Mouse (Mus musculus) adrenal gland (tissue): ENCODE results near the gene Erg.

Experiments
- intact Hi-C: fragments of 180-260 bp; cut with DNase I; formaldehyde crosslinking; loops from one replicate; pipeline ENCODE4 v1.15.1; 2025
- long read RNA-seq, 2 experiments: library from polyadenylated mRNA; unstranded; transcript quantifications; one replicate each; pipeline ENCODE4 v2.0.0; 2020; ENCODE audit warnings: borderline replicate concordance in 1 of 2; ENCODE audit not compliant: insufficient replicate concordance in 1 of 2

Erg gene
- long read RNA-seq, experiment 1, partial matches to known transcripts: 0 of 2 reads
- long read RNA-seq, experiment 1, other reads (novel, unspliced or antisense): 0 of 2 reads
- long read RNA-seq, experiment 2, partial matches to known transcripts: 0 of 3 reads
- long read RNA-seq, experiment 2, other reads (novel, unspliced or antisense): 2 of 3 reads

DNA sequence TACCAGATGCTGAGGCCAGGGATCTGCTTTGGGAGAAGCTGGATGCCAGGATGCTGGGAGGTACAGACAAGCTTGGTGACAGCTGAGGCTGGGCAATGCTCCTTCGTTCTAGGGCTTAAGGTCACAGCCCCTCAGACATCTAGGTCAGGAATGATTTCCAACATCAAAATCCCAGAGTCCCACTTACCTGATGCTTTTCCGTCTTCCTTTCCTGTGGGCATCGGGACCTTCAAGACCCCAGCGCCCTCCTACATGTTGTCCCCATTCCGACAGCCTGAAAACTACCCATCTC lies at the start of gene Erg:
Gene Erg, minus strand, starts transcription at position 283 of the 292 bp plus-strand sequence.
- intact Hi-C loops: no loop called here

DNA sequence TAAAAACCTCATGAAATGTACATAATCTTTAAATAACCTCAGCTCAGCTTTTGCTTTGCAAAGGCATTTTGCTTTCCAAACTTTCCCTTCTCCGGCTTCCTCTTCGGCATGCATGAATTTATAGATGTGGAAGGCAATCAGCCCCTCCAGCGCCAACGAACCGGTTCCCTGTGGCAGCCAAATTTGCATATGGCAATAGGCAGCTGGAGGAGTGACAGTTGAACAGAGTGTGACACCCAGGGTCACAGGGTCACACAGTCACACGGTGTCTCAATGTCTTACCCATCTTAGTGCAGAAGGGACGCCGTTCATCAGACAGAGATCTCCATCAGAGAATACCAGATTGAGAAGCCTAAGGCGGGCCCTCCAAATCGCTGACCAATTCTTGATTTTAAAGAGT lies 45.4 kb upstream of the Erg start:
- intact Hi-C loops: no loop called here

DNA sequence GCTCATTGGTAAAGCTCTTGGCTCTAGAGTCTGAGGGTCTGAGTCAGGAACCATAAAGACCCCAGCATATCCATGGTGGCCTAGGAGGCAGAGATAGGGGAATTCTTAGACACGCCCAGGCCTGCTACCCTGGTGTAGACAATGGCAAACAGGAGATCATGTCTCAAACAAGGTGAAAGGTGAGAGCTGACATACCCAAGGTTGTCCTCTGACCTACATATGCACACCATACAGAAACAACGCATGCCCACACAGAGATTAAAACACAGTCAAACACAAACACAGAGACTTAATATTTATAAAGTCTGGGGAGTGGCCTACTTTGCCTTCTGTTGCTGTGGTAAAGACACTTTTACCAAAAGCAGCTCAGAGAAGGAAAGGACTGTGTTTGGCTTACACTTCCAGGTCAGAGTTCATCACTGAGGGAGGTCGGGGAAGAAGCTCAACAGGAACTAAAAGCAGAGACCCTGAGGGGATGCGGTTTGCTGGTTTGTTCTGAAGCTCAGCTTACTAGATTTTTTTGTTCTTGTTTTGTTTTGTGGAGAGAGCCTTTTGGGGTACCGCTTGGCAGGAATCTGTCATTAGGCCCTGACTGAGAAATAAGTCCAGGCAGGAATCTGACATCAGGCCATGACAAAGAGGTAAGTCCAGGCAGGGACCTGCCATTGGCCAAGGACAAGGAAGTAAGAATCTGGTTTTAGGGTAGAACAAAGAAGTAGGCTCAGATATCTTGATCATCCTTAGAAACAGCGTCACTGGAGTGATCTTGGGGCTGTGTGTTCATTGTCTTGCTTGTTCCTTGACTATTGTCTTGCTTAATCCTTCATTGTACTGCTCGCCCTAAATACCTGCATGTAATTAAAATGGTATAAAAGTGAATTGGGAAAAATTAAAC lies 37.7 kb upstream of the Erg start:
- intact Hi-C loops: no loop called here

DNA sequence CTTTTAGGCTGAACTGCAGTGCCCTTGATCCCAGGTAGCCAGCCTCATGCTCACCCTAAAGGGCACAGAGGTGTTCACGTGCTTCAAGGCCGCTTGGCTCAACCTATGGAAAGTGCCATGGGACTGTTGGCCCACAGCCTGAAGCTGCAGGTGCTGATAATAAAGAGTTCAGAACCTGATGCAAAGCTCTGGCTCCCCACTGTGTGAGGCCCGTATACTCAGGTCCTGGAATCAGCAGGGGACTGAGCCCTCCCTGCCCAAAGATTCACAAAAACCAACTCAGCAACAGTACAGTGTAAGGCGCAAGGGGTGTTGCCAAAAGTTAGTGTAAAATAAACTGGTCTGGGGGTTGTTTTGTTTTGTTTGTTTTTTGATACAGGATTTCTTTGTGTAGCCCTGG lies 36.7 kb upstream of the Erg start:
- intact Hi-C loops: no loop called here

DNA sequence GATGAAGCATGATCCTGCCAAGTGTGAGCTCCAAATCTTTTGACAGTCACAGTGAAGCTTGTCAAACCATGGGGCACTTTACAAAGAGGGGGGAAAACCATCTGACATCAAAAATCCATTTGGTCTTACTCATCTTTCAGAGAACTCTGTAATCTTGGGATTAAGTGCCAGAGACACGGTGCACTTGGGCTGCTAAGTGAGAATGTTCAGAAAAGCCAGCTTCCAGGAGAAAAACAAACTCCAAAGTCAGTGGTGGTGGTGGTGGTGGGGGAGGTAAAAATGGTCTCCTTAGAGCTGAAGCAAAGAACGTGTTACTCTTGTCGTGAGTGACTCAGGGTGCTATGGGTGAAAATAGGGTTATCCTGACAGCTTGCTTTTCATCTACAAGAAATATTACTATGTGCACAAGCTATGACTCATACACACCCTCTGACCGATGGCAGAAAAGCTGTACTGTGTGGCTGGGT lies 33.5 kb upstream of the Erg start:
- intact Hi-C loops: no loop called here

DNA sequence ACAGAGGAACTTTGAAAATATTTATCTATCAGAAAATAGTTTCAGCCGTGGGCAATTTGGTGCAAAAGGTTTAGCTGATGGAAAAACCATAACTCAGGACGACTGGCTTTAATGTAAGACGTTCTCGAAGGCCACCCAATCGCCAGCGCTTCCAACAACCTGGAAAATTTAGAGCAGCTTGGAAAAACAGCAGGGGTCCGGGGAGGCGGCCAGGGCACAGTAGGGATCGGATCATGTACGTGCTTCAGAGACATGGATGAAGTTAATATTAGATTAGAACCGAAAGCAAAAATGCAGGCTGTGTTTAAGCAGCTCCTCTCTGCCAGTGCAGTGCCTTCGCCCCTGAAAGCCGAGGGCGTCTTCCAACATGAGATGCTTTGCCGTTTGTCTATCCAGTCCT lies 31.8 kb upstream of the Erg start:
- intact Hi-C loops: no loop called here

DNA sequence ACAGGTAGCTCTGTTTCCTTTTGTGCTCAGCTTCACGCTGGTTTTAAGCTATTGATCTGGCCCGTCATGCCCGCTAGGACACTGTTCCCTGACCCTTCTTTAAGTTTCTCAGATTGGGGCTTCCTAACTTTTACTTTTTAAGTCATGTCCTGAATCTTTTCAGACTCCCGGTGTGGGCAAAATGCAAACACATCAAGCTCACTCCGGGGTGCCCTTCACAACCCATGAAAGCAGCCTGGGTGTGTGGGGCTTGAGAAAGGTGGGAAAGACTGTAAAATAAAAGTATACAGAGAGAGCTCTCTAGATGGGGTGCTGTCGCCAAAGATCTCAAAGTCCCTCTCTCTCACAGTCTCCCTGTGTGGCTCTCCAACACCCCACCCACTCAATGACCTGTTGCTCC lies 31.3 kb upstream of the Erg start:
- intact Hi-C loops: no loop called here

DNA sequence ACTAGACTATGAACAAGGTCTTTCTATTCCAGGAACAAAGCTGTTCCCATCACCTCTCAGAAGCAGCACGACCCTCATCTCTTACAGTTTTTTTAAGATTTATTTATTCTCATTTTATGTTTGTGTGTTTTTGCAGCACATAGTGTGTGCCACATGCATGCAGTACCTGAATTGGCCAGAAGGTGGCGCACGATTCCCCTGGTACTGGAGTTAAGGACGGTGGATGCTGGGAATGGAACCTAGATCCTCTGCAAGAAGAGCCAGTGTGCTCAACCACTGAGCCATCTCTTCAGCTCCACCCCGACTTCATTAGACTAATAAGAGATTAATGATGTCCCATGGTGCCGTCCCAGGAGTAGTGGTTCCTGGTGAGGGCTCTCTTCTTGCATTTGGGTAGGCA lies 29.2 kb upstream of the Erg start:
- intact Hi-C loops: no loop called here

DNA sequence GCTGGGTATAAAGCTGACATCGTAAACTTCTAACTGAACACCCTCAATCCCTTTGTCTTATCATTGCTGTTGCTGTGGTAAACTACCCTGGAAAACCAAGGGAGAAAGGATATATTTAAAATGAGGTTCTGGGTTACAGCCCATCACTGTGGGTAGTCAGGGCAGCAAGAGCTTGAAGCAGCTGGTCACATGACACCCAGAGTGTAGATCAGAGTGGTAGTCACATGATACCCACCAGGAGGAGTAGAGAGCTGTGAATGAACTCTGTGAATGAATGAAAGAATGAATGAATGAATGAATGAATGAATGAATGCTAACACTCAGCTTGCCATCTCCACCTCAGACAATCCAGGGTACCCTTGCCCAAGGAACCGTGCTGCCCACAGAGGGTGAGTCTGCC lies 28.1 kb upstream of the Erg start:
- intact Hi-C loops: no loop called here

DNA sequence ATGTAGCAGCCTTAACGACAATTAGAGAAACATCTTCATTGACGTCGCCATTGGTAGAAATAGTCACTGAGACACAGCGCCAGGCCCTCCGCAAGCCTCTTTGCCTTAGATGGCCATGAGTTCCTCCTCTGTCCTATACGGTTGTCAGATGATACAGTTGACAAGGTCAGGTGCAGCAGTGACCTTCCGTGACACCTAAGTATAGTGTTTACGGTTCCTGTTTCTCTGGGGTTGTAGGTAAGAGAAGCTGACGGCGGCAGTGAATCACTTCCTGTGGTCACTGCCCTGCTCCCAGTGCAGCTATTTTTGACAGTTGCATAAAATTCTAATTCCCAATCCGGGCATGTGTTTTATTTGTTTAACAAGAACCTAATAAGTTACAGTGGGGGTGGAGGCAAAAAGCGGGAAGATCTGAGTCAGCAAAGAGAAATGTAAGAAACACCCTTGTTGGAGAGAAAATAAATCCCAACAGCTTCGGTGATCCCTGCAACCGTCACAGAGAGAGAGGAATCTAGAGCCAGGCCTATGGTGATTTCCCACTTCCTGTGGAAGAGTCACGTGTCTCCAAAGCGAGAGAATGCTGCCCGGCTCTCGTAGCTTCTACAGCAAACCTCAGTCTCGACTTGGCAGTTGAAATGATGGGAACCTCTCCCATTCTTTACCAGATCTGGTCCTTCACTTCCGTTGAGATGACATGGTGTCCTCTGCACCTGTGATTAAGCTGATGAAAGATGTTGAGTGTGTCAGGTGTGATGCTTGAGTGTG lies 25.8 kb upstream of the Erg start:
- intact Hi-C loops: no loop called here

DNA sequence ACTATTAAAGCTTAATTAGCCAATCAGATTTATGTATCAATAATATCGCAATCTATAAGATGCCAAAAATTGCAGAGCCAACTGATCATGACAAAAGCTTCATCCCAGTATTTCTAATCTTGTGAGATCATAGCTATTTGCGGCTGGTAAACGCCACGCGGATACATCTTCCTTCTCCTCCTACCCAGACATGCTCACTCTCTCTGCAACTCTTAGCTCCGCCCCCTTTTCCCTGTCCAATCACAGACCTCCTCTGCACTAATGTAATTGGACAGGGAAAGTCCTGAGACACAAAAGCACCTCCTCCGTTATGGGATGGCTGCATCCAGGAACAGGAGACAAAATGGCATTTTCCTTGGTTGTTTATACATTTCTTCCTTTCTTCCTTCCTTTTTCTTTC lies 22.2 kb upstream of the Erg start:
- intact Hi-C loops: no loop called here

DNA sequence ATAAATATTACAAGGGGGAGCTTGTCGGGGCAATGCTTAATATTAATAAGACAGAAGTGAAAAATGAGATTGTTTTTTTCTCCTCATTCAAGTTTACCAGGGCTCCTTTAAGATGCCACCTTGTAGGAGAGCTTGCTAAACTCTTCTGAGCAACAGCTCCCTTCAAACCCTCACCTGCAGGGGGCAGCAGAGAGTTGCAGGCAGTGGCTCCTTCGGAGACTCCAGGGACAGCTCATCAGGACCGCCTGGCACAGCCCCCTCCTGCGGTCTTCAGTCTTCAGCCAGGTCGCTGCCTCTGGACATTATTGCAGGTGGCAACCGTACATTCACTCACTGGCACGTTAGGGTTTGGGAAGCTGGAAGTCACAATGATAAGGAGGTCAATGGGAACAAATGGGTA lies 18.9 kb upstream of the Erg start:
- intact Hi-C loops: no loop called here

DNA sequence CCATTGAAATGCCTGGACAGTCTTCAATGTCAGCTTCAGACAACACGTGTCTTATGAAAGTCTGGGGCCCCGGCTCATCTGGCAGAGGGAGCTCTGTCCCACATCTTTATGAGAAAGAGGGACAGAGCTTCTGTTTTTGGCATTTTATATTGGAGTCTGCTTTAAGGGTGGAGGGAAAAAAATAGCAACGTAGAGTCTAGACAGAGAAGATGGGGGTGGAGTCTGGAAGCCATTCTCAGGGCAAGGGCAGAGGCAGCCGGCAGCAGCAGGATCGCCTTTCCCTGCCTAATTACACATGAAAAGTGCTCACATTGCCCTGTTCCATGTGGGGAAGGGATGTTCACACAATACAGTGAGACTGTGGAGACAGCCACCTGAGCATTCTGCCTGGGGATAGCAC lies 16.1 kb upstream of the Erg start:
- intact Hi-C loops: no loop called here

DNA sequence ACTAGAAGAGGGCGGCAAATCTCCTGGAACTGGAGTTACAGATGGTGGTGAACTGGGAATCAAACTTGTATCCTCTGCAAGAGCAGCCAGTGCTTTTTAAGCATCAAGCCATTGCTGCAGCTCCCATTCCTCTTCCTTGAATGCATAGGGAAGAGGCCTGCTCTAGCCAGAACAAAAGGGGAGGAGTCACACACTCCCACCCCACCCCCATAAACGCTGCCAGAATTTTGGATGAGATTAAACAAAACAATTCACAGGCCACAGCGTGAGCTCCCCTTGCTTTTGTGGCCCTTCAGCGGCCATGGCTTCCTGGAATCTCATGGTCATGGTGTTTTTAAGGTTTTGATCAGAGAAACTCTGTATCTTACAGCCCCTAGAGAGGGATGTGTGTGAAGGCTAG lies 15.4 kb upstream of the Erg start:
- intact Hi-C loops: no loop called here

DNA sequence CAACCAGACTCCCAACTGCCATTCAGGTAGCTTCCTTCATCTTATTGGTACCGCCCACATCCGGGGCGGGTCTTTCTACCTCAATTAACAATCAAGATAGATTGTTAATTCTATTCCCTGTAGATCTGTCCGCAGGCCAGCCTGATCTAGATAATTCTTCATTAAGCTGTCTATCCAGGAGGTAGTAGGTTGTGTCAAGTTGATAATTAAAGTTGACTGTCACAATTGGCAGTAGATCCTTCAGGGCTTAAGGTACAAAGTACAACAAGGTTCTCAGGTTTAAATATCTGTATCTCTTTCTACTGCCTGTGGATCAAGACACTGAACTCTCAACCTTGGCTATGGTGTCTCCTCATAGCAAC lies 14.8 kb upstream of the Erg start:
- intact Hi-C loops: no loop called here

DNA sequence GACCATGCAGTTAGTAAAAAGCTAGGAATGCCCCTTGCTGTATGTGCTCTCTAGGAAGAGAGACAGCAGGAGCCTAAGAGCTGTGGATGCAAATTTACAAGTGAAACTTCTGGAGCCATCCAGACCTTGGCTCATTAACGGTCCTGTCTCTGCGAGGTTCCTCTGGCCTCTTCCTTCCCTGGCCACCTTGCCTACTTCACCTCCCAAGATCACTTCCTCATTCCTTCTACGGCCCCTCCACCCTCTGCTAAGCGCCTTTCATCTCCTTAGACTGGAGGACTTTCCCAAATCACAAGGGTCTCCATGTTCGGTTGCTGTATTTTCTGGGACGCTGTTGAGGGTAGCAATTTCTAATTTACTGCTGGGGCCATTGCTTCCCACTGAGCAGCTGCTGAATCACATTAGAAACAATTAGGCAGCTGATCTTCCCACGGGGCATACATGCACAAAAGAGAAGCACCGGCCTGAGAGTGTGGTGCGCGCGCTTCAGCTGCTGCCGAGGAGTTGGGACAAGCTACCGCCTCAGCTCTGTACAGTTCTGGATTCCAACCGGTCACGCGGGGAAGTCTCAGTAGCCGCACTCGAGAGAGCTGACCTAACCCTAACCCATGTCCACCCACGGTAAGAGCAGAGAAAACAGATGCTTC lies 14.3 kb upstream of the Erg start:
- intact Hi-C loops: no loop called here

DNA sequence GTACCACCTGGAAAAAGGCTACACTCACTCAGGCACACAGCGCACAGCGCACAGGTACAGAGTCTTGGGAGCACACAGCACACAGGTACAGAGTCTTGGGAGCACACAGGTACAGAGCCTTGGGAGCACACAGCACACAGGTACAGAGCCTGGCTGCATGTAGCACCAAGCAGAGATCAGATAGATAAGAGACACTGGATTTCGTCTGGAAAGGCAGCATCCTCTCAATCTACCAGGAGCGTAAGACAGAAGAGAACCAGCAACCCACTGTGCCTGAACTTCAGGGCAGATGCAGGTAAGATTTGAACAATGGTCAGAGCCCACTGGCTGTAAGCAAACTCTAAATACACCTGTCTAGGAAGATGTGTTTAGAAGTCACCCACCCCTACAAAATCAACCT lies 12.5 kb upstream of the Erg start:
- intact Hi-C loops: no loop called here

DNA sequence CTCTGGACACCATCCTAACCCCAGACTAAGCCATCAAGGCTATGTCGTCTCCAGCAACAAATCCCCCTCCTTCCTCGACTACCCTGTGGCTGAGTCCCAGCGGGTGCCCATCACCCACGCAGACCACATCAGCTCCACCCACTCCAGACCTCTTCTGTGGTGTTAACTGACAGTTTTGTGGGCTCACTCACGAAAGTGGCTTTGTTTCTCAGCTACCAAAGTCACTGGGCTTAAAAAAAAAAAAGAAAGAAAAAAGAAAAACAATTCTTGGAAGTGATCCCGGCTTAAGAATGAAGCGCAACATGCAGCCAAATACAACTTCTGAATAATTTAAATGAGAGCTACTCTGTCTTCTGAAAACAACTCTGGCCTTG lies 11.2 kb upstream of the Erg start:
- intact Hi-C loops: no loop called here

DNA sequence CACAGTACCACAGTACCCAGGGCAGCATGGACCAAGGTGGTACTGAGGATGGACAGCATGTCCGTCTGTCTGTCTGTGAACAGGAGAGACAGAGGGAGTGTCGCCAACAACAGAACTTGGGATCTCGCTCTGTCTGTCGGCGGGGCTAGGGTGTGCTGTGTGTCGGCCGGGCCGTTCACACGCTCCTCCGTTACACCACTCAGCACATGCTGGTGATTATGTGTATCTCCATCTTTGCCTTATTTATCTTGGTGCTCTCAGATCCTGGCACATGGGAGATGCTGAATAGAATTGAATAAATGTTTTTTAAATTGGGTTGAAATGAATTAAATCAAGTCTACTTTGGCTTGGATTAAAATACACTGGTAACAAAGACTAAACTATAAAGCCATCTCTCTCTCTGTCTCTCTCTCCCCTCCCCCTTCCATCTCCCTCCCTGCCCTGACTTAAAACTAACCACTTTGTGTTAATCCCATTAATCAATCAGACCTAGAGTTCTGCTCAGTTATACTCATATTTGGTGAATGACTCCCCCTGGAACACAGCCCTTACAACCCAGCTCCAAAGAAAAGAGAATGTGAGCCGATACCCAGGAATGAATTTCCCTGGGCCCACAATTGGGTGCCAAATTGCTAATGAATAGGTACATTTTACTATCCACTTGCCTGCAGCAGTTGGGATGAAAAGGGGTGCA lies 10.6 kb upstream of the Erg start:
- intact Hi-C loops: no loop called here

DNA sequence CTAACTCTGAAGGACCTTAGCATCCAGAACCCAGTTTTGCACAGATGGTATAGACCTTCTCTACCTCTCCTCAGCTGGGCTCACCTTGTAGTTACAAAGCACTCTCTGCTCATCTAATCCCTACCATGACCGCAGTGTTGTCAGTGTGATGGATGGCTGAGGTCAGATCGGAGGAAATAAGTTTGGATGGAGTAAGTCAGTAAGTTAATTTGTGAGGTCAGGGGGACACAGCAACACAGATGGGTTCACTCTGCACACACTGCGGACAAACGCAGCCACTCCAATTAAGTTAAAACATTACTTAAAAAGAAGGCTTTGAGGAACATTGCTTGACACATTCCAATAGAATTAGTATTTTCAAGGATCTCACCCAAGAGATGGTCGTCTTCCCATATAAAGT lies 2.5 kb upstream of the Erg start:
- intact Hi-C loops: no loop called here

DNA sequence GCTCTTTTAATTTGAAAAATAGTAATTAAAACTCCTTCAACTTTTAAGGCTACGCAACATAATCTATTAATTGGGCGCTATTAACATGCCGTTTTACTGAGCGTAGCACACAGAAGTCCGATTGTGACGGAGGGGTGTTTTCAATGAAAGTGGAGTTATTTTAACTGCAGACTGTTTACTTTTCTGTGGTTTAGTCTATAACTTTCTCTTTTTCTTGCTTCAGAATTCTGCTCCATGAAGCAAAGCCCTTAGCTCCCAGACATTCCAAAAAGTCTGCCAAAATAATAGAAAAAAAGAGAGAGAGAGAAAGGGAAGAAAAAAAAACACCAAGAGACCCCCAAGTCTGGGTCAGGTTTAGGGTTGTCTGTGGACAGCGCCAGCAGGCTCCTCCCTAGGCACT lies 333 bp upstream of the Erg start:
- intact Hi-C loops: no loop called here
